8 mouse cellular contexts compared by ENCODE assay signal in genomic region chr9:107566855-107567254, GRCm38 (mm10). TPM values are rescaled to one million over a fixed set of nuclear protein-coding genes. Genes with fewer than 3 reads are reported as not detected.
A peak's percentile ranks its signal among the peaks of the same experiment; 100 is the strongest.
DNase-seq lines count a peak whose midpoint lies in the region; ATAC-seq and TF ChIP-seq lines count a peak whose summit lies in the region.

No protein-coding gene starts in this region.

- H3K4me1 ChIP-seq in forebrain, embryonic 13.5 days = peaks cover 66% of the 10 kb centered on the region
- peaks cover 31% of the 10 kb centered on the region for H3K4me1 ChIP-seq in forebrain, embryonic 14.5 days (ENCODE audit: control insufficient read depth, insufficient read depth, low read length)
- peaks cover 17% of the 10 kb centered on the region for H3K4me1 ChIP-seq in heart, adult 2 months (ENCODE audit: control insufficient read depth, insufficient read depth, low read length)
- H3K4me1 ChIP-seq in kidney, embryonic 15.5 days = peaks cover 70% of the 10 kb centered on the region

- H3K36me3 ChIP-seq in forebrain, embryonic 13.5 days (ENCODE audit: poor library complexity, severe bottlenecking) = peaks cover 42% of the 10 kb centered on the region
- H3K36me3 ChIP-seq in forebrain, embryonic 14.5 days (ENCODE audit: control insufficient read depth, insufficient read depth, low read length) = peaks cover 41% of the 10 kb centered on the region
- H3K36me3 ChIP-seq in heart, adult 2 months (ENCODE audit: control insufficient read depth, insufficient read depth, low read length) = peaks cover 6% of the 10 kb centered on the region
- peaks cover 43% of the 10 kb centered on the region for H3K36me3 ChIP-seq in kidney, embryonic 15.5 days

- DNase-seq in forebrain, embryonic 14.5 days (ENCODE audit: low spot score) = no peak
- peak; percentile 67 to 85 for DNase-seq in heart, adult 2 months
- DNase-seq in lung, postnatal 10 days = peak; percentile 82
- DNase-seq in spleen, postnatal 10 days (ENCODE audit: low spot score in 2 of 2) = no peak
- DNase-seq in urinary bladder, postnatal 14 days (ENCODE audit: low spot score) = no peak
- DNase-seq in layer of hippocampus, adult 18-20 months (ENCODE audit: low spot score in 2 of 2) = no peak

- 56% methylated on average over 3 of the region's 3 CpGs for WGBS in forebrain, embryonic 13.5 days
- WGBS in forebrain, embryonic 14.5 days = 64% methylated on average over 3 of the region's 3 CpGs
- WGBS in heart, adult 2 months = 19% methylated on average over 3 of the region's 3 CpGs
- 67% methylated on average over 3 of the region's 3 CpGs for WGBS in kidney, embryonic 15.5 days

- no peak overlapping the region for H3K4me2 ChIP-seq in forebrain, embryonic 13.5 days
- no peak overlapping the region for H3K4me2 ChIP-seq in forebrain, embryonic 14.5 days (ENCODE audit: low read length)
- H3K4me2 ChIP-seq in kidney, embryonic 15.5 days = peak overlapping the region; percentile 72

- no peaks in the 10 kb centered on the region for H3K79me2 ChIP-seq in heart, adult 2 months (replicated peaks; ENCODE audit: control insufficient read depth, insufficient read depth, low read length)

- TF ChIP-seq EP300 in heart, adult 2 months (IDR thresholded peaks at IDR 0.05; ENCODE audit: insufficient read depth, low read depth, low read length) = peak; percentile 100

- no peaks in the 10 kb centered on the region for H3K9me3 ChIP-seq in forebrain, embryonic 13.5 days (replicated peaks)
- no peaks in the 10 kb centered on the region for H3K9me3 ChIP-seq in forebrain, embryonic 14.5 days (replicated peaks; ENCODE audit: control insufficient read depth, low read length)
- H3K9me3 ChIP-seq in kidney, embryonic 15.5 days (replicated peaks) = no peaks in the 10 kb centered on the region

- peak overlapping the region; percentile 25; the same call in 1 of the 2 replicates for H3K27ac ChIP-seq in forebrain, embryonic 13.5 days
- H3K27ac ChIP-seq in forebrain, embryonic 14.5 days (ENCODE audit: low read depth, low read length) = no peak overlapping the region
- H3K27ac ChIP-seq in heart, adult 2 months = peak overlapping the region; percentile 95
- peak overlapping the region; percentile 89 for H3K27ac ChIP-seq in kidney, embryonic 15.5 days

- intact Hi-C loops in heart, adult 2 months (cut with DNase I) = loop anchor here (2.0 to 5.0 kb wide), 2 partner anchors 65 to 78 kb away; no protein-coding TSS in a partner anchor

- H3K27me3 ChIP-seq in forebrain, embryonic 13.5 days = no peaks in the 10 kb centered on the region
- no peaks in the 10 kb centered on the region for H3K27me3 ChIP-seq in forebrain, embryonic 14.5 days (replicated peaks; ENCODE audit: control insufficient read depth, insufficient read depth, low read length)
- no peaks in the 10 kb centered on the region for H3K27me3 ChIP-seq in heart, adult 2 months (ENCODE audit: control insufficient read depth, insufficient read depth, low read length)
- no peaks in the 10 kb centered on the region for H3K27me3 ChIP-seq in kidney, embryonic 15.5 days

- no peak overlapping the region for H3K9ac ChIP-seq in forebrain, embryonic 13.5 days
- H3K9ac ChIP-seq in forebrain, embryonic 14.5 days (ENCODE audit: low read length) = no peak overlapping the region
- H3K9ac ChIP-seq in heart, adult 2 months (ENCODE audit: low read depth, low read length) = no peak overlapping the region
- no peak overlapping the region for H3K9ac ChIP-seq in kidney, embryonic 15.5 days

- no peak overlapping the region for H3K4me3 ChIP-seq in forebrain, embryonic 13.5 days
- no peak overlapping the region for H3K4me3 ChIP-seq in forebrain, embryonic 14.5 days (ENCODE audit: low read depth, low read length)
- peak overlapping the region; percentile 79 for H3K4me3 ChIP-seq in heart, adult 2 months
- H3K4me3 ChIP-seq in kidney, embryonic 15.5 days (replicated peaks) = peak overlapping the region; percentile 21

- peak; percentile 67; the same call in 1 of the 2 replicates for TF ChIP-seq POLR2A in heart, adult 2 months (IDR thresholded peaks at IDR 0.05; ENCODE audit: insufficient read depth, low read depth, low read length)

- TF ChIP-seq CTCF in heart, adult 2 months (IDR thresholded peaks at IDR 0.05) = peak; percentile 43

- no peak for ATAC-seq in forebrain, embryonic 13.5 days
- ATAC-seq in forebrain, embryonic 14.5 days = no peak
- ATAC-seq in kidney, embryonic 15.5 days (replicated peaks; ENCODE audit: low FRiP score) = no peak

RNA-seq across cellular contexts. Expression of gene Hyal2, which starts 0.9 kb away (rescaled TPM):
- 85.4 and 99.5 TPM in 2 replicates for polyA plus RNA-seq in forebrain, embryonic 13.5 days (2015; fragmentation: Nextera tagmentation; extraction: Ambion mirVana)
- polyA plus RNA-seq in forebrain, embryonic 14.5 days (2014; fragmentation: Nextera tagmentation; extraction: Ambion mirVana) = 98.0 and 109 TPM in 2 replicates
- 10 to 100 TPM; 40.8 to 43.6 TPM for total RNA-seq in heart, adult 2 months (2021)
- 39.2 and 40.2 TPM in 2 replicates for polyA plus RNA-seq in heart, adult 2 months (2012; rRNA removed)
- 111 and 117 TPM in 2 replicates for polyA plus RNA-seq in kidney, embryonic 15.5 days (2015; fragmentation: Nextera tagmentation; extraction: Ambion mirVana)
- 10 to 100 TPM; 15.8 to 16.6 TPM for total RNA-seq in layer of hippocampus, adult 18-20 months (2021)

RNA-seq across cellular contexts. Expression of gene Tusc2, which starts 3.8 kb away (rescaled TPM):
- 80.7 and 84.8 TPM in 2 replicates for polyA plus RNA-seq in forebrain, embryonic 13.5 days (2015; fragmentation: Nextera tagmentation; extraction: Ambion mirVana)
- 105 and 107 TPM in 2 replicates for polyA plus RNA-seq in forebrain, embryonic 14.5 days (2014; fragmentation: Nextera tagmentation; extraction: Ambion mirVana)
- total RNA-seq in heart, adult 2 months (2021) = 10 to 100 TPM; 31.7 to 39.1 TPM
- 45.8 and 60.4 TPM in 2 replicates for polyA plus RNA-seq in heart, adult 2 months (2012; rRNA removed)
- polyA plus RNA-seq in kidney, embryonic 15.5 days (2015; fragmentation: Nextera tagmentation; extraction: Ambion mirVana) = 46.5 and 46.8 TPM in 2 replicates
- 10 to 100 TPM; 86.2 to 86.5 TPM for total RNA-seq in layer of hippocampus, adult 18-20 months (2021)

RNA-seq across cellular contexts. Expression of gene Hyal1, which starts 9.9 kb away (rescaled TPM):
- polyA plus RNA-seq in forebrain, embryonic 13.5 days (2015; fragmentation: Nextera tagmentation; extraction: Ambion mirVana) = 8.4 and 8.5 TPM in 2 replicates
- 2.6 and 3.3 TPM in 2 replicates for polyA plus RNA-seq in forebrain, embryonic 14.5 days (2014; fragmentation: Nextera tagmentation; extraction: Ambion mirVana)
- 1 to 10 TPM; 5.1 to 5.9 TPM for total RNA-seq in heart, adult 2 months (2021)
- polyA plus RNA-seq in heart, adult 2 months (2012; rRNA removed) = 6.9 and 8.2 TPM in 2 replicates
- polyA plus RNA-seq in kidney, embryonic 15.5 days (2015; fragmentation: Nextera tagmentation; extraction: Ambion mirVana) = 8.6 and 10.5 TPM in 2 replicates
- 1 to 10 TPM; 5.1 to 7.3 TPM for total RNA-seq in layer of hippocampus, adult 18-20 months (2021)

RNA-seq across cellular contexts. Expression of gene Naa80, which starts 11.8 kb away (rescaled TPM):
- polyA plus RNA-seq in forebrain, embryonic 13.5 days (2015; fragmentation: Nextera tagmentation; extraction: Ambion mirVana) = 14.5 and 17.9 TPM in 2 replicates
- polyA plus RNA-seq in forebrain, embryonic 14.5 days (2014; fragmentation: Nextera tagmentation; extraction: Ambion mirVana) = 17.4 and 18.7 TPM in 2 replicates
- total RNA-seq in heart, adult 2 months (2021) = 10 to 100 TPM; 14.9 to 17.4 TPM
- 30.0 and 45.4 TPM in 2 replicates for polyA plus RNA-seq in heart, adult 2 months (2012; rRNA removed)
- polyA plus RNA-seq in kidney, embryonic 15.5 days (2015; fragmentation: Nextera tagmentation; extraction: Ambion mirVana) = 16.0 and 19.3 TPM in 2 replicates
- total RNA-seq in layer of hippocampus, adult 18-20 months (2021) = 10 to 100 TPM; 10.7 to 13.5 TPM

RNA-seq across cellular contexts. Expression of gene Hyal3, which starts 13.8 kb away (rescaled TPM):
- 1.1 and 1.5 TPM in 2 replicates for polyA plus RNA-seq in forebrain, embryonic 13.5 days (2015; fragmentation: Nextera tagmentation; extraction: Ambion mirVana)
- 0.66 and 1.0 TPM in 2 replicates for polyA plus RNA-seq in forebrain, embryonic 14.5 days (2014; fragmentation: Nextera tagmentation; extraction: Ambion mirVana)
- under 1 TPM; 0.29 to 0.34 TPM for total RNA-seq in heart, adult 2 months (2021)
- 0.26 and 0.31 TPM in 2 replicates for polyA plus RNA-seq in heart, adult 2 months (2012; rRNA removed)
- 1.3 TPM in 2 replicates for polyA plus RNA-seq in kidney, embryonic 15.5 days (2015; fragmentation: Nextera tagmentation; extraction: Ambion mirVana)
- 1 to 10 TPM; 1.1 to 1.4 TPM for total RNA-seq in layer of hippocampus, adult 18-20 months (2021)

Comparison
In these comparisons a context has a peak if more than half of its experiments do, and no peak if none do; other contexts are left out.
1. H3K4me3 ChIP-seq: peak in heart, adult 2 months (single experiment) and kidney, embryonic 15.5 days (single experiment); none in forebrain, embryonic 13.5 days (single experiment) and forebrain, embryonic 14.5 days (single experiment).
2. DNase-seq: peak in heart, adult 2 months (2 of 2) and lung, postnatal 10 days (single experiment); none in forebrain, embryonic 14.5 days (single experiment), spleen, postnatal 10 days (0 of 2), urinary bladder, postnatal 14 days (single experiment) and layer of hippocampus, adult 18-20 months (0 of 2).